Mouse (Mus musculus): ENCODE measurements around the gene Mtmr10. TPM values are rescaled to one million over a fixed set of nuclear protein-coding genes. Genes with fewer than 3 reads are reported as not detected.
A peak's percentile ranks its signal among the peaks of the same experiment; 100 is the strongest.

Mtmr10 gene
- polyA plus RNA-seq, 1 experiment from 2014 or later, result 15.5 TPM

DNA sequence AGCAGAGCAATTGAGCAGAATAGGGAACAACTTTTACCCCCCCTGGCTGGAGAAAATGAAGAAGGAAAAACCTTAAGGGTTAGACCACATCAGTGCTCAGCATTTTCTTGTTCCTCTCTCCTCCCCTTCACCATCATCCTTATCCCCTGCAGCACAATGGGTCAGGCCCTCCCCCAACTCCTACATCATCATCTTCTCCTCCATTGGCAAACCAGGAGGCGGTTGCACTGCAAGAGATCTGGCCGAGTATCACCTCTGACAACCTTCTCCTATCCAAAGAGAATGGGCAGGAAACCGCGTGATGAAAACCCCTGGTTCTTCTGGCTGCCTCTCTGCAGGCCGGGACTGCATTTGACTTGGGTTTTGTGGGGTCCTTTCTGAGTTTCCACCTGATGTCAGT, 69.2 kb downstream of the Mtmr10 start:
- 91% methylated on average over 5 of the region's 5 CpGs for WGBS
- no peak overlapping the region for H3K27ac ChIP-seq
- peaks cover 6% of the 10 kb centered on the region; the same call in 1 of the 2 replicates for H3K4me1 ChIP-seq
- no peak overlapping the region for H3K4me3 ChIP-seq
- ATAC-seq (ENCODE audit: insufficient number of reproducible peaks, low FRiP score, low TSS enrichment, low read depth), result no peak
- peaks cover 72% of the 10 kb centered on the region for H3K36me3 ChIP-seq
- H3K27me3 ChIP-seq, result no peaks in the 10 kb centered on the region
- H3K9ac ChIP-seq, result no peak overlapping the region
- H3K4me2 ChIP-seq, result no peak overlapping the region
- no peaks in the 10 kb centered on the region for H3K9me3 ChIP-seq

DNA sequence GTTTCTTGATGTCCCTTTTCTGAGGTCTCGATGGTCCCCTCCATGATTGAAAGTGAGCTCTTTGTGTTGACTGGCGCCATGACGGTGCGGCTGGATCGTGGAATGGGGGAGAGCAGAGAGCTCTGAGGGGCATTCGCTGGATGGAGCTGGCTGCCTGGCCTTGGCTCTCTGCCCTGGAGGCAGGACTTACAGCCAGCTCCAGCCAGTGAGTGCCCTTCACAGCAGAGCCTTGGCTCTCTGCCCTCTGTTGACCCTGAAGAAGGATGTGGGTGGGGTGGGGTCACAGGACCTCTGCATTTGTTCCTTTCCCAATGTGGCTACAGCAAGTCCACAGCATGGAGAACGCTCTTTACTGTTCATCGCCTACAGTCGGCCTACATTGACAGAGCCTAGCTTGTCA, 70.0 kb downstream of the Mtmr10 start:
- no peak overlapping the region for H3K4me2 ChIP-seq
- no peaks in the 10 kb centered on the region for H3K27me3 ChIP-seq
- peaks cover 75% of the 10 kb centered on the region for H3K36me3 ChIP-seq
- 0 out of 2 replicates have a peak, but pooled peaks have one; percentile 5 for ATAC-seq (ENCODE audit: insufficient number of reproducible peaks, low FRiP score, low TSS enrichment, low read depth)
- 91% methylated on average over 9 of the region's 9 CpGs for WGBS
- no peaks in the 10 kb centered on the region for H3K9me3 ChIP-seq
- no peak overlapping the region for H3K9ac ChIP-seq
- no peak overlapping the region for H3K4me3 ChIP-seq
- H3K27ac ChIP-seq, result no peak overlapping the region
- peaks cover 6% of the 10 kb centered on the region; the same call in 1 of the 2 replicates for H3K4me1 ChIP-seq

DNA sequence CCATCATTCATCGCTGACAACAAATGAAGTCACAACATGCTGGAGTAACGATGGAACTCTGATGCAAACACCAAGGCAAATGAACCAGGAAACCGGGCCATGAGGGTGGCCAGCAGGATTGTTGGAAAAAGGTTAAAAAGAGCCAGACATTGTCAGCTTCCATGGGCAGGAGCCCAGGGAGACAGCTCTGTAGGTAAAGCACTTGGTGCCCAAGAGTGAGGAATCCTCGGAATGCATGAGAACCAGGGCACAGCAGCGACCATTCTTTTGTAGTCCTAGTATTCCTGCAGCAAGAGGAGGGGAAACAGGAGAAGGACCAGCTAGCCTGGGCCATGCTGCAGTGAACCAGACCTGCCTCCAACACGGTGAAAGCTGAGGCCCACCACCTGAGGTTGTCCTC, 71.2 kb downstream of the Mtmr10 start:
- 83% methylated on average over 6 of the region's 6 CpGs for WGBS
- no peaks in the 10 kb centered on the region for H3K27me3 ChIP-seq
- H3K27ac ChIP-seq, result no peak overlapping the region
- no peak for ATAC-seq (ENCODE audit: insufficient number of reproducible peaks, low FRiP score, low TSS enrichment, low read depth)
- no peak overlapping the region for H3K4me3 ChIP-seq
- peaks cover 76% of the 10 kb centered on the region for H3K36me3 ChIP-seq
- no peaks in the 10 kb centered on the region for H3K9me3 ChIP-seq
- no peak overlapping the region for H3K9ac ChIP-seq
- no peak overlapping the region for H3K4me2 ChIP-seq
- H3K4me1 ChIP-seq, result peaks cover 6% of the 10 kb centered on the region; the same call in 1 of the 2 replicates

DNA sequence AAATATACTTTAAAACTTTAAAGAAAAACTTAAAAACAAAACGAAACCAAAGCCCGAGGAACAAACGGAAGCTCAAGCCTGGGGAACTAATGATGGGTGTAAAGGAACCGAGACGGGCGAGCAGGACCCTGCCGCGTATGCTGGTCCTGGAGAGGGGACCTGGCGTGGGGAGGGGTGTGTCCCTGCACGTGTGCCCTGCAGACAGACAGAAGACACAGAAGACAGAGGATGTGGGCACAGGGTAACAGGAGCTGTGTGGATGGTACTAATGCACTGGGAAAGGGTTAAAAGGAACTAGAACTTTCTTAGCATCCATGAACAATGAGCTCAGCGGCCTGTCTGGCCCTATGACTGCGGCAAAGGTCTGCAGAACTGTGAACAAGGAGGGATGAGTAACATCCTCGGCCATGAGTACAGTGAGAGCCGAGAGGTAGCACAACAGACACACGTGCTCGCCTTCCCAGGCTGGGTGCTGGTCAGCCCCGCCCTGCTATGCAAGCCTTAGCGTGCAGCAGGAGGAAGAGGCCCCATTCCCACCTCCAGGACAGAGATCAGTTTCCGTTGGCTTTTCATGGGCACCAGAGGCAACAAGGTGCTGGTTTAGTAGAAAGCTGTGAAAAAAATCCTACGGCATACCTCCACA, 72.6 kb downstream of the Mtmr10 start:
- Histone ChIP-seq H3K27ac (peak overlapping the region; percentile 79), H3K9me3 (no peaks in the 10 kb centered on the region), H3K4me2 (no peak overlapping the region), H3K4me1 (peaks cover 6% of the 10 kb centered on the region; the same call in 1 of the 2 replicates), H3K27me3 (no peaks in the 10 kb centered on the region), H3K36me3 (peaks cover 83% of the 10 kb centered on the region), H3K9ac (no peak overlapping the region), H3K4me3 (no peak overlapping the region)
- ATAC-seq (ENCODE audit: insufficient number of reproducible peaks, low FRiP score, low TSS enrichment, low read depth), result peak; percentile 78
- WGBS, result 77% methylated on average over 20 of the region's 20 CpGs

DNA sequence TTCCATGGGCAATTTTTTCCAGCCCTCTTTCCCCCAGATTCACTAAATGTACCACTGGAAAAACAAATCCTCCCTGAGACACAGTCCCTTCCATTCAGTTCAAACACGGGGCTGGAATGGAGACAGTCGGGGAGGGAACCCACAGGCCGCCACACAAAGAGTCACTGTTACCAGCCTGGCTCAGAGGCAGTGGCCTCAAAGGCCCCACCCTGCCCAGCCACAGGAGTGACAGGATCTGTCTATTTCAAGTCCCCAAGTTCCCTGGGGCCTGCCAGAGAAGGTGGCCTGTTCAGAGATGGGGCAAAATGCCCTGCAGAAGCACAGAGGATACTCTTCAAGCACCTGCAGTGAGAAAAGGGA, 73.1 kb downstream of the Mtmr10 start:
- 71% methylated on average over 3 of the region's 3 CpGs for WGBS

DNA sequence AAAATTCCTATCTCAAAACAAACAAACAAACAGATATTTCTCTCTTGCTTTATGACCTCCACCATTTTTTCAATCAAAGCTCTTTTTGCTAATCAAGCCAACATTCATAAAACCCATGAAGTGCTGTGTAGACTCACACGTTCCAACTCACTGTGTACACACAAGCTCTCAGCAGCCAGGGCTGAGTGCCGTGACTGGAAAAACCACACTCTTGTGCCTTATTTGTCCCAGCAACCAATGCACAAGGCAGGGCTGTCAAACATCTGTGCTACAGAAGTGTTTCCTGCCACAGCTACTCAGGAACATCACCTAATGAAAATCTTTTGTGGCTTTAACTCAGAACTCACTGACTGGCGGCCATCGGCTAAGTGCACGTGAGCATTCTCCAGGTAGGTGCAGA, 78.4 kb downstream of the Mtmr10 start:
- no peak overlapping the region for H3K9ac ChIP-seq
- no peak overlapping the region for H3K4me3 ChIP-seq
- H3K4me2 ChIP-seq, result no peak overlapping the region
- WGBS, result 91% methylated on average over 5 of the region's 5 CpGs
- no peaks in the 10 kb centered on the region for H3K27me3 ChIP-seq
- peaks cover 81% of the 10 kb centered on the region for H3K36me3 ChIP-seq
- no peaks in the 10 kb centered on the region for H3K9me3 ChIP-seq
- ATAC-seq (ENCODE audit: insufficient number of reproducible peaks, low FRiP score, low TSS enrichment, low read depth), result no peak
- H3K27ac ChIP-seq, result no peak overlapping the region
- no peaks in the 10 kb centered on the region; the same call in 1 of the 2 replicates for H3K4me1 ChIP-seq

More for the DNA sequence above, 73.1 kb downstream of the Mtmr10 start:
- Histone ChIP-seq H3K9me3 (no peaks in the 10 kb centered on the region), H3K4me2 (no peak overlapping the region), H3K27ac (peak overlapping the region; percentile 79), H3K4me3 (no peak overlapping the region), H3K27me3 (no peaks in the 10 kb centered on the region), H3K9ac (no peak overlapping the region), H3K36me3 (peaks cover 84% of the 10 kb centered on the region), H3K4me1 (peaks cover 6% of the 10 kb centered on the region; the same call in 1 of the 2 replicates)
- ATAC-seq (ENCODE audit: insufficient number of reproducible peaks, low FRiP score, low TSS enrichment, low read depth), result peak; percentile 84

DNA sequence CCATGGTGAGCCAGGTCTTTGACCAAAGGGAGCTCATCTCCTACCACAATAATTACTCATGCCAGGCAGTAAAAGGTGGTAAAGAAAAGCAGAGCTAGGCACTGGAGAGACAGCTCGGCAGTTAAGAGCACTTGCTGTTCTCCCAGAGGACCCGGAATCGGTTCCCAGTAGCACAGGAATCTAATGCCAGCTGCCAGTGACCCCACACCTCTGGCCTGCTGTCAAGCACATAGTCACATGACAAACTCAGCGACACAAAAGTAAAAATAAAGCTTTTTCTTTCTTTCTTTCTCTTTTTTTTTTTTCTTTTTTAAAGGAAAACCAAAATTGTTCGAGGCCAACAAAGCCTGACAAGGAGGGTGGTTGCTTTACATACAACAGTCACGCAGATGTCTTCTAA, 82.4 kb downstream of the Mtmr10 start:
- Histone ChIP-seq H3K9ac (no peak overlapping the region), H3K27me3 (no peaks in the 10 kb centered on the region), H3K4me3 (no peak overlapping the region), H3K9me3 (no peaks in the 10 kb centered on the region), H3K4me2 (no peak overlapping the region), H3K36me3 (peaks cover 46% of the 10 kb centered on the region), H3K27ac (no peak overlapping the region), H3K4me1 (peaks cover 11% of the 10 kb centered on the region)
- no peak for ATAC-seq (ENCODE audit: insufficient number of reproducible peaks, low FRiP score, low TSS enrichment, low read depth)
- 85% methylated on average over 6 of the region's 6 CpGs for WGBS

DNA sequence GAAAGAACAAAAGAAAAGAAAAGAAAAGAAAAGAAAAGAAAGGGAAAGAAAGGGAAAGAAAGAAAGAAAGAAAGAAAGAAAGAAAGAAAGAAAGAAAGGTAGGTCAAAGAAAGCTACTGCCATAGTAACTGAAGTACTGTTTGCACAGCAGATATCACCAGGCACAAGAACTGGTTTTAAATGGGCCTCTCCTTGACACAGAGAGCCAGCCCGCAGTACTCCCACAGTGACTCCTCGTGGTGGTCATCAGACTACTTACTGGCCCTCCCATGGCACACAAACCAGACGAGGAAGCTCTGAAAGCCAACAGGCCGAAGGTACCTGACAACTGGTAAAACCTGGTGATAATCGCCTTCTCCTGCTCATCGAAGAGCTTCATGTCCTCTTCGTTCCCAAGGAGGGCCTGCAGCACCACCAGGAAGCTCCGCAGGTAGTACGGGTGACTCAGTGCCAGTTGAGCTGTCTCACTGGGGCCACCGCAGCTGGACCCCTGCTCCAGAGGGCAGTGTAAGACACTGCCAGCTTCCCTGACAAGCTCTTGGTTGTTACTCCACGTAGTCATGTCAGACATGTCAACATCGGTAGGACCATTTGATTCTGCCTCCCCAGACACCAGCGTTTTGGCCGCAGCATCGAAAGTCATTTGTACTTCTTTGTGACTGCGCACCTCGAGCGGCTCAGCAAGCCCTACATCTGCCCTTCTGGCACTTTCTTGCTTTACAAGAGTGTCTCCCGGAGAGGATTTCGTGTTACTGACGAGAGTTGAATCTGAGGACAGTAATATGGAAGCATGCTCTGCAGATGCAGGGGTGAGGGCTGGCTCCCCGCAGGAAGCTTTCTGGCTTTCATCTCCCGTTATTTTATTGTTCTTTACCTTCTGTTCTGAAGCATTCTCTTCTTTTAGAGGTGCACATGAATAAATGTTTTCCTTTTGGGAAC, 84.8 kb downstream of the Mtmr10 start:
- Histone ChIP-seq H3K4me1 (peaks cover 11% of the 10 kb centered on the region), H3K9ac (no peak overlapping the region), H3K4me2 (no peak overlapping the region), H3K36me3 (peaks cover 33% of the 10 kb centered on the region), H3K4me3 (peak overlapping the region; percentile 71; the same call in 1 of the 2 replicates), H3K27ac (no peak overlapping the region), H3K27me3 (no peaks in the 10 kb centered on the region), H3K9me3 (no peaks in the 10 kb centered on the region)
- ATAC-seq (ENCODE audit: insufficient number of reproducible peaks, low FRiP score, low TSS enrichment, low read depth), result no peak
- 85% methylated on average over 23 of the region's 23 CpGs for WGBS

DNA sequence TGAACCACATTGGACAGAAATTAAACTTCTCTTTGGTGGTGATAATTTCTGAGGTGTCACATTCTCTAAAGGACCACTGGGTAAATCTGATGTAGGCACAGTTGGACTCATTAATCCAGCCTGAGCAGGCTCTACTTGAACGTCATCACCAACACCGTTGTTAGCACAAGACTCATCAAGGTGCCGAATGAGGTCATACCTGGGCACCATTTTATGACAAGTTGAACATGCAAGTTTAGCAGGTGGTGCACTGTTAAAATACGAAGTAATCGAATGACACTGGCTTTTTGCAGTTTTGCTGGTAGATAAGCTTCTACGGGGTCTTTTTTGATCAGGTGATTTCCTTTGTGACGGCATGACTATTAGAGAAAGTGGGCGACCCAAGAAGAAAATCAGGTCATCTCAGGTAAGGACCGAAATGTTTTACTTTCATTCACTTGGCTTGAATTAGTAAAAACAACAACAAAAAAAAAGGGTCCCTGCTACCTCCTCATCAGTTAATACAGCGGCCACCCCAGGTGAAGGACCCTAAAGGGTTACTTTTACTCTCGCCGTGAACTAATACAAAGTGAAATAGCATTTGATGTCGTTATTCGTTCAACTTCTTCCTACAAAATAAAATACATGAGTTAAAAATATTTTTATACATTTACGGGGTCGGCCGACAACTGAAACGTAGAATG, 85.8 kb downstream of the Mtmr10 start:
- peaks cover 11% of the 10 kb centered on the region for H3K4me1 ChIP-seq
- H3K27ac ChIP-seq, result peak overlapping the region; percentile 98
- no peaks in the 10 kb centered on the region for H3K27me3 ChIP-seq
- no peaks in the 10 kb centered on the region for H3K9me3 ChIP-seq
- no peak for ATAC-seq (ENCODE audit: insufficient number of reproducible peaks, low FRiP score, low TSS enrichment, low read depth)
- H3K4me3 ChIP-seq, result peak overlapping the region; percentile 71
- H3K4me2 ChIP-seq, result peak overlapping the region; percentile 59
- peak overlapping the region; percentile 57; the same call in 1 of the 2 replicates for H3K9ac ChIP-seq
- WGBS, result 8% methylated on average over 18 of the region's 18 CpGs
- peaks cover 38% of the 10 kb centered on the region for H3K36me3 ChIP-seq

DNA sequence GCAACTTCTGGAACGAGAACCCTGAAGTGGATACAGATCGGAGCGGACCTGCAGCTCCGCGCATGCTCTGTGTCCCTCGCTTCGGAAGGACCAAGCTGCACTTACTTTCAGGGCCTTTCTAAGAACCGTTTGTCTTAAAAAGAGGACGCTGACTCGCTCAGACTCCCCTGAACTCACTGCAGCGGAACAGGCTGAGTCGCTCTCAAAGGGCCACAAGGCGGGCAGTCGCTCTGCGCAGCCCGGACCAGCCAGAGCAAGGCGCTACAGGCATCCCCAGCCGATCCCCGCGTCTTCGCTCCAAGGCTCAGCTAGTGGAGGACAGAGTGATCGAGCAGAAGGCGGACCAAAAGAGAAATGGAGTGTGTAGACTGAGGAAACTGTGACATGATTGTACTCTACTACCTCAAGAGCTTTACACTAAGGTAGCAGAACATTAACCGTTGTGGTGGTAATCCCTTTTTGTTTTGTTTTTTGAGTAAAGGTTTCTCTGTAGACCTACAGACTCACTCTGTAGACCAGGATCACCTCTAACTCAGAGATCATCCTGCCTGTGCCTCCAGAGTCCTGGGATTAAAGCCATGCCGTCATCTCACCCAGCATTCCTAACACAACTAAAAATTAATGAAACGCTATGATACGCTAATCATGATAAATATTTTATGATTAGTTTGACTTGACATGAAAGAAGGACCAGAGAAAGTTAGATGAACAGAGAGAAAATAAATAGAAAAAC, 86.5 kb downstream of the Mtmr10 start, which contains the start of gene Fan1:
Gene Fan1 (minus strand): TSS at position 266 of the 733 bp plus-strand sequence.
- Histone ChIP-seq H3K4me1 (peaks cover 11% of the 10 kb centered on the region), H3K9ac (peak within 1 kb of the TSS; percentile 57; the same call in 1 of the 2 replicates), H3K9me3 (no peaks in the 10 kb centered on the region), H3K4me2 (peak within 1 kb of the TSS; percentile 59), H3K36me3 (peaks cover 38% of the 10 kb centered on the region), H3K4me3 (peak within 1 kb of the TSS; percentile 71), H3K27me3 (no peaks in the 10 kb centered on the region), H3K27ac (peak within 1 kb of the TSS; percentile 98)
- peak; percentile 92 for ATAC-seq (ENCODE audit: insufficient number of reproducible peaks, low FRiP score, low TSS enrichment, low read depth)
- WGBS, result 4% methylated on average over 27 of the region's 27 CpGs

Measured in limb, embryonic 15.5 days (tissue).